Mouse (Mus musculus) C2C12 (cell line): ENCODE data around the gene Adnp.
"Not testable (repeated sequence)": the region's sequence is repeated elsewhere in the genome, so short reads cannot be mapped to it uniquely, and the experiment has no call there.

Experiments
- CEBPB ChIP-seq: IDR thresholded peaks from one replicate; pipeline ENCODE4 v1.6.1; 2011; ENCODE audit warnings: low read depth, mild to moderate bottlenecking, control low read depth, moderate library complexity
- CTCF ChIP-seq: IDR thresholded peaks from one replicate; pipeline ENCODE4 v1.5.1; 2011; ENCODE audit not compliant: control insufficient read depth, insufficient read depth, insufficient read length

- not testable (repeated sequence) for TF ChIP-seq CEBPB, CTCF
Observed at GRCm38 (mm10) chr2:168157974-168158373, 48.9 kb downstream of the Adnp start.
